ENCODE assay signal across 8 mouse cellular contexts in genomic region chr11:49242944-49243626, GRCm38 (mm10). TPM values are rescaled to one million over a fixed set of nuclear protein-coding genes. Genes with fewer than 3 reads are reported as not detected.
A peak's percentile ranks its signal among the peaks of the same experiment; 100 is the strongest.
DNase-seq lines count a peak whose midpoint lies in the region; ATAC-seq and TF ChIP-seq lines count a peak whose summit lies in the region.

No protein-coding gene starts in this region.

- no peak for DNase-seq in frontal cortex, postnatal 36 days (ENCODE audit: low spot score in 2 of 2)
- DNase-seq in CH12.LX (ENCODE audit: extremely low read depth), result no peak
- DNase-seq in forebrain, embryonic 11.5 days (ENCODE audit: low spot score), result no peak
- DNase-seq in liver, embryonic 13.5 days, result no peak
- no peak for DNase-seq in adrenal gland, postnatal 4 days (ENCODE audit: low spot score in 2 of 2)
- DNase-seq in gastrocnemius, postnatal 14 days, result no peak
- no peak for DNase-seq in testis, postnatal 14 days (ENCODE audit: low spot score)

- TF ChIP-seq RAD21 in CH12.LX (IDR thresholded peaks at IDR 0.05; ENCODE audit: low read depth, low read length), result no peak

- H3K27me3 ChIP-seq in CH12.LX (replicated peaks), result no peaks in the 10 kb centered on the region
- no peaks in the 10 kb centered on the region for H3K27me3 ChIP-seq in forebrain, embryonic 11.5 days (ENCODE audit: control insufficient read depth, insufficient read depth, low read length)
- no peaks in the 10 kb centered on the region for H3K27me3 ChIP-seq in liver, embryonic 13.5 days

- WGBS in forebrain, embryonic 11.5 days, result 21% methylated on average over 11 of the region's 11 CpGs
- WGBS in liver, embryonic 13.5 days (ENCODE audit: insufficient replicate concordance), result 17% methylated on average over 11 of the region's 11 CpGs

- H3K4me3 ChIP-seq in CH12.LX (replicated peaks in 1 of 3; ENCODE audit: low read depth in 2 of 3, low read length in 2 of 3, poor library complexity in 1 of 3), result peak overlapping the region; percentile 66 to 94 (median 72)
- H3K4me3 ChIP-seq in forebrain, embryonic 11.5 days (ENCODE audit: low read depth, low read length), result peak overlapping the region; percentile 49
- H3K4me3 ChIP-seq in liver, embryonic 13.5 days (replicated peaks), result peak overlapping the region; percentile 65

- no peaks in the 10 kb centered on the region for H3K9me3 ChIP-seq in CH12.LX (replicated peaks; ENCODE audit: low read length)
- no peaks in the 10 kb centered on the region for H3K9me3 ChIP-seq in forebrain, embryonic 11.5 days (ENCODE audit: control insufficient read depth, low read length)
- H3K9me3 ChIP-seq in liver, embryonic 13.5 days (replicated peaks), result no peaks in the 10 kb centered on the region

- peak; percentile 14 for ATAC-seq in frontal cortex, adult (ENCODE audit: low TSS enrichment)
- ATAC-seq in forebrain, embryonic 11.5 days (replicated peaks; ENCODE audit: low FRiP score), result peak; percentile 8
- no peak for ATAC-seq in liver, embryonic 13.5 days (ENCODE audit: low read depth)

- in situ Hi-C loops in CH12.LX (cut with MboI; ENCODE audit: low pct_ligation_motif_present, low pct_unique_long_range_greater_than_20kb, low sequenced_read_pairs), result loop anchor here (5.0 kb wide), 1 partner anchor 371 kb away; the partner anchor contains the start of gene Irgm1

- intact Hi-C loops in gastrocnemius, postnatal 14 days (cut with DNase I; ENCODE audit: low total_unique reads), result no loop called here

- TF ChIP-seq CTCF in CH12.LX (conservative IDR thresholded peaks at IDR 0.05 in 1 of 2, IDR thresholded peaks at IDR 0.05 in 1 of 2; ENCODE audit: low read depth in 2 of 2, low read length in 2 of 2), result no peak

- H3K36me3 ChIP-seq in CH12.LX (replicated peaks in 1 of 2; ENCODE audit: control insufficient read depth in 1 of 2, insufficient read depth in 1 of 2, low read length in 1 of 2), result no peaks in the 10 kb centered on the region
- H3K36me3 ChIP-seq in forebrain, embryonic 11.5 days (ENCODE audit: control insufficient read depth, insufficient read depth, low read length), result no peaks in the 10 kb centered on the region
- H3K36me3 ChIP-seq in liver, embryonic 13.5 days, result no peaks in the 10 kb centered on the region

- H3K4me1 ChIP-seq in CH12.LX (ENCODE audit: control insufficient read depth in 1 of 2, insufficient read depth in 2 of 2), result peaks cover 5 to 59% of the 10 kb centered on the region in 2 experiments; a peak in 3 of 4 replicates
- peaks cover 9% of the 10 kb centered on the region for H3K4me1 ChIP-seq in forebrain, embryonic 11.5 days (replicated peaks; ENCODE audit: control insufficient read depth, insufficient read depth, low read length)
- peaks cover 67% of the 10 kb centered on the region for H3K4me1 ChIP-seq in liver, embryonic 13.5 days (replicated peaks)

- peak overlapping the region; percentile 12; the same call in 1 of the 2 replicates for H3K27ac ChIP-seq in CH12.LX (ENCODE audit: insufficient read depth, low read depth)
- H3K27ac ChIP-seq in forebrain, embryonic 11.5 days (ENCODE audit: low read depth, low read length), result peak overlapping the region; percentile 83
- peak overlapping the region; percentile 91 for H3K27ac ChIP-seq in liver, embryonic 13.5 days

- peak overlapping the region; percentile 54 for H3K4me2 ChIP-seq in CH12.LX (ENCODE audit: insufficient read depth, low read depth, poor library complexity, severe bottlenecking)
- H3K4me2 ChIP-seq in forebrain, embryonic 11.5 days (ENCODE audit: low read depth, low read length, severe bottlenecking), result peak overlapping the region; percentile 60
- peak overlapping the region; percentile 91 for H3K4me2 ChIP-seq in liver, embryonic 13.5 days

- H3K79me2 ChIP-seq in CH12.LX (replicated peaks; ENCODE audit: control insufficient read depth, extremely low read depth, insufficient read depth, poor library complexity, severe bottlenecking), result peaks cover 23% of the 10 kb centered on the region

- dilution Hi-C loops in CH12.LX (cut with MboI; ENCODE audit: extremely low pct_ligation_motif_present, extremely low pct_unique_long_range_greater_than_20kb, low sequenced_read_pairs), result no loop called here

- H3K9ac ChIP-seq in CH12.LX (ENCODE audit: insufficient read depth, low read depth), result peak overlapping the region; percentile 50; the same call in 1 of the 2 replicates
- peak overlapping the region; percentile 67 for H3K9ac ChIP-seq in forebrain, embryonic 11.5 days (ENCODE audit: low read length)
- peak overlapping the region; percentile 75 for H3K9ac ChIP-seq in liver, embryonic 13.5 days

- no peak for TF ChIP-seq EP300 in CH12.LX (IDR thresholded peaks at IDR 0.05; ENCODE audit: low read length)

- no peak for TF ChIP-seq POLR2A in CH12.LX (IDR thresholded peaks at IDR 0.05; ENCODE audit: low read depth, low read length)

TF ChIP-seq in CH12.LX, 34 proteins besides CTCF, POLR2A, EP300 and RAD21:
- TF ChIP-seq ETS1 (conservative IDR thresholded peaks at IDR 0.05; ENCODE audit: low read depth, low read length), result no peak
- TF ChIP-seq ZC3H11A (IDR thresholded peaks at IDR 0.05; ENCODE audit: low read depth, low read length), result no peak
- no peak for TF ChIP-seq MAFK (IDR thresholded peaks at IDR 0.05; ENCODE audit: insufficient replicate concordance, low read length)
- no peak for TF ChIP-seq BHLHE40 (IDR thresholded peaks at IDR 0.05; ENCODE audit: low read depth, low read length)
- TF ChIP-seq NELFE (IDR thresholded peaks at IDR 0.05; ENCODE audit: low read depth, low read length), result no peak
- no peak for TF ChIP-seq ZNF384 (IDR thresholded peaks at IDR 0.05; ENCODE audit: low read depth, low read length)
- TF ChIP-seq NRF1 (IDR thresholded peaks at IDR 0.05; ENCODE audit: low read depth, low read length), result no peak
- TF ChIP-seq TCF12 (IDR thresholded peaks at IDR 0.05; ENCODE audit: low read depth, low read length), result no peak
- no peak for TF ChIP-seq RCOR1 (conservative IDR thresholded peaks at IDR 0.05; ENCODE audit: low read depth, low read length)
- no peak for TF ChIP-seq UBTF (IDR thresholded peaks at IDR 0.05; ENCODE audit: low read depth, low read length)
- no peak for TF ChIP-seq MXI1 (IDR thresholded peaks at IDR 0.05; ENCODE audit: low read depth, low read length)
- no peak for TF ChIP-seq USF2 (conservative IDR thresholded peaks at IDR 0.05; ENCODE audit: low read depth, low read length)
- TF ChIP-seq ZMIZ1 (IDR thresholded peaks at IDR 0.05; ENCODE audit: low read depth, low read length), result no peak
- TF ChIP-seq TBP (conservative IDR thresholded peaks at IDR 0.05; ENCODE audit: low read depth, low read length), result no peak
- no peak for TF ChIP-seq MEF2A (IDR thresholded peaks at IDR 0.05; ENCODE audit: borderline replicate concordance, low read depth, low read length)
- TF ChIP-seq SMC3 (IDR thresholded peaks at IDR 0.05; ENCODE audit: low read depth, low read length), result no peak
TF ChIP-seq in CH12.LX: peak in this region for 0.

RNA-seq across cellular contexts. Expression of gene Mgat1, which starts 0.9 kb away (rescaled TPM):
- total RNA-seq in CH12.LX (2012; rRNA removed) (83.2 and 118 TPM in 2 replicates), CH12.LX (2014; rRNA removed) (63.2 and 67.7 TPM in 2 replicates)
- 80.9 and 90.5 TPM in 2 replicates for polyA plus RNA-seq in CH12.LX (2012; ENCODE audit: insufficient read length, low read depth)
- 34.6 and 37.2 TPM in 2 replicates for polyA plus RNA-seq in forebrain, embryonic 11.5 days (2014; fragmentation: Nextera tagmentation; extraction: Ambion mirVana)
- polyA plus RNA-seq in liver, embryonic 13.5 days (2015; fragmentation: Nextera tagmentation; extraction: Ambion mirVana), result 32.0 and 32.6 TPM in 2 replicates
- total RNA-seq in adrenal gland, postnatal 4 days (2021), result 100 to 1,000 TPM; 104 to 109 TPM
- total RNA-seq in gastrocnemius, postnatal 14 days (2021), result 10 to 100 TPM; 35.7 to 39.5 TPM

RNA-seq across cellular contexts. Expression of gene Olfr1393, which starts 35.0 kb away (rescaled TPM):
- total RNA-seq in CH12.LX (2012; rRNA removed) (0.04 TPM in 1 of 2 replicates, not detected in the other), CH12.LX (2014; rRNA removed) (0.18 TPM in 1 of 2 replicates, not detected in the other)
- polyA plus RNA-seq in CH12.LX (2012; ENCODE audit: insufficient read length, low read depth), result 0.08 and 0.10 TPM in 2 replicates
- not detected in 2 replicates for polyA plus RNA-seq in forebrain, embryonic 11.5 days (2014; fragmentation: Nextera tagmentation; extraction: Ambion mirVana)
- polyA plus RNA-seq in liver, embryonic 13.5 days (2015; fragmentation: Nextera tagmentation; extraction: Ambion mirVana), result not detected in 2 replicates
- under 1 TPM; 0.20 to 0.36 TPM for total RNA-seq in adrenal gland, postnatal 4 days (2021)
- under 1 TPM in 1 of 2 experiments, not detected in 1; 0.23 TPM for total RNA-seq in gastrocnemius, postnatal 14 days (2021)

RNA-seq across cellular contexts. Expression of gene Zfp62, which starts 40.0 kb away (rescaled TPM):
- total RNA-seq in CH12.LX (2012; rRNA removed) (21.3 and 22.6 TPM in 2 replicates), CH12.LX (2014; rRNA removed) (38.7 and 48.8 TPM in 2 replicates)
- 23.2 and 25.3 TPM in 2 replicates for polyA plus RNA-seq in CH12.LX (2012; ENCODE audit: insufficient read length, low read depth)
- 58.4 and 59.6 TPM in 2 replicates for polyA plus RNA-seq in forebrain, embryonic 11.5 days (2014; fragmentation: Nextera tagmentation; extraction: Ambion mirVana)
- 10.7 and 14.2 TPM in 2 replicates for polyA plus RNA-seq in liver, embryonic 13.5 days (2015; fragmentation: Nextera tagmentation; extraction: Ambion mirVana)
- 10 to 100 TPM; 47.3 to 48.7 TPM for total RNA-seq in adrenal gland, postnatal 4 days (2021)
- total RNA-seq in gastrocnemius, postnatal 14 days (2021), result 10 to 100 TPM; 16.5 to 18.1 TPM

RNA-seq across cellular contexts. Expression of gene Olfr1392, which starts 42.0 kb away (rescaled TPM):
- total RNA-seq in CH12.LX (2012; rRNA removed) (not detected in 2 replicates), CH12.LX (2014; rRNA removed) (not detected in 2 replicates)
- polyA plus RNA-seq in CH12.LX (2012; ENCODE audit: insufficient read length, low read depth), result not detected in 2 replicates
- polyA plus RNA-seq in forebrain, embryonic 11.5 days (2014; fragmentation: Nextera tagmentation; extraction: Ambion mirVana), result not detected in 2 replicates
- not detected in 2 replicates for polyA plus RNA-seq in liver, embryonic 13.5 days (2015; fragmentation: Nextera tagmentation; extraction: Ambion mirVana)
- total RNA-seq in adrenal gland, postnatal 4 days (2021), result under 1 TPM in 1 of 2 experiments, not detected in 1; 0.20 TPM
- not detected for total RNA-seq in gastrocnemius, postnatal 14 days (2021)

RNA-seq across cellular contexts. Expression of gene Btnl9, which starts 56.1 kb away (rescaled TPM):
- total RNA-seq in CH12.LX (2012; rRNA removed) (0.17 and 0.34 TPM in 2 replicates), CH12.LX (2014; rRNA removed) (not detected in 2 replicates)
- polyA plus RNA-seq in CH12.LX (2012; ENCODE audit: insufficient read length, low read depth), result 0.04 and 0.20 TPM in 2 replicates
- 0.16 TPM in 1 of 2 replicates, not detected in the other for polyA plus RNA-seq in forebrain, embryonic 11.5 days (2014; fragmentation: Nextera tagmentation; extraction: Ambion mirVana)
- polyA plus RNA-seq in liver, embryonic 13.5 days (2015; fragmentation: Nextera tagmentation; extraction: Ambion mirVana), result 0.78 and 0.81 TPM in 2 replicates
- 10 to 100 TPM; 15.6 to 16.7 TPM for total RNA-seq in adrenal gland, postnatal 4 days (2021)
- total RNA-seq in gastrocnemius, postnatal 14 days (2021), result 1 to 10 TPM; 4.8 to 9.0 TPM

Comparison
In these comparisons a context has a peak if more than half of its experiments do, and no peak if none do; other contexts are left out.
1. H3K27ac ChIP-seq: peak in every context shown above with its lines; median percentile 91 in liver, embryonic 13.5 days; 83 in forebrain, embryonic 11.5 days; 12 in CH12.LX.